Mouse (Mus musculus): ENCODE data around the gene Adgra3.

Adgra3 gene

GRCm38 (mm10) chr5:50058421-50059286, at the start of gene Adgra3:
Gene Adgra3 (minus strand): TSS chr5:50059006.
- peak; percentile 92 for DNase-seq (ENCODE audit: low spot score)

- DNase-seq (ENCODE audit: low spot score) = no peak
Observed at GRCm38 (mm10) chr5:50083441-50083840, 24.6 kb upstream of the Adgra3 start.

GRCm38 (mm10) chr5:50074245-50074644, 15.4 kb upstream of the Adgra3 start:
- DNase-seq (ENCODE audit: low spot score) = no peak

GRCm38 (mm10) chr5:50064236-50064635, 5.4 kb upstream of the Adgra3 start:
- no peak for DNase-seq (ENCODE audit: low spot score)

GRCm38 (mm10) chr5:50059586-50059985, 780 bp upstream of the Adgra3 start:
- no peak for DNase-seq (ENCODE audit: low spot score)

DNA sequence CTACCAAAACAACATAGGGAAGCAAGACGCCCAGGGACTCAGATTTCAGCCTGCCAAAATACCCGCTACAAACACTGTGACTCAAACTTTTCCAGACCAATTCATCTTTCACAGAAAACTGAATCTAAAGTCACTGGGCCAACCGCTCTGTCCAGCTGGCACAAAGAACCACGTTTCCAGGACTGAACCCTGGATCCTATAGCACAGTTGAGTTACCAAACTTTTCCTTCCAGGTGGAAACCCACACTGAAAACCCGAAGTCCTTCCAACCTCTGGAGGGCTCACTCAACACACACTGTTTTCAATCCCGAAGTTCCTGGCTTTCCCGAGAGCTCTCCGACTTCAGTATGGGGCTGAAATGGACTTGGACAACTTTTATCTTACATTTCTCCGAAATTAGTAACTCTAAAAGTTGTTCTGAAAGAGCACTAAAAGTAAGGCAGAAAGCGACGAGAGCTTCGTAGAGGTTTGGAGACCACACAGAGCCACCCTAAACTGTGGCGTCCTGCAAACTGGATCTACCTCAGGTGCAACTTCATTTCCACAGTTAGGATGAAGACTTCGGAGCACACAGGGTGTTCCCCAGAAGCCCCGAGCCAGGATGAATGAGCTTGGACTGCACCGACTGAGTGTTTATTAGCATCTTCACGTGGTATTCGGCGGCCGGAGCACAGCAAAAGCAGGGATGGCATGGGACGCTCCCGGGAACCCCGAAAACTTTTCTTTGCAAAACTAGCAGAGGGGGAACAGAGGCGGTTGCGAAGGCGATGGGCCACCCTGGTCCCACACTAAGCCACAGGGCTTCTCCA, 990 bp downstream of the Adgra3 start:
- DNase-seq (ENCODE audit: low spot score) = no peak

- no peak for DNase-seq (ENCODE audit: low spot score)
Observed at GRCm38 (mm10) chr5:50052456-50052855, 6.3 kb downstream of the Adgra3 start.

- no peak for DNase-seq (ENCODE audit: low spot score)
Observed at GRCm38 (mm10) chr5:50050668-50051425, 8.0 kb downstream of the Adgra3 start.

DNA sequence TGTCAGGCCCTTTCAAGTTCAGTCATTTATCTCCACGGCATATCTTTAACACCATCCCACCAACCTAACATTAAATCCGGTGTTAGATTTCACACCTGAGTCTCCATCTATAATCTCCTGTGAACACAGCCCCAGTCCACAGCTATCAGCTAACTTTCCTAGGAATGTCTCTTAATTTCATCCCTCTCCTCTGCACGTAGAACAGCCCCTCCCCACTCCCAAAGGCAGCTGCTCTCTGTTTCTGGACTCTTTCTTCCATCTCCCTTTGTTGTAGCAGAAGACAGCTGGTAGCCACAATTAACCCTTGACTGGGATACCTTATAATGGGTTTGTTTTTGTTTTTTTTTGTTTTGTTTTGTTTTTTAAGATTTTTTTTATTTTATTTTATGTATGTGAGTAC, 8.8 kb downstream of the Adgra3 start:
- DNase-seq (ENCODE audit: low spot score) = no peak

- DNase-seq (ENCODE audit: low spot score) = no peak
Observed at GRCm38 (mm10) chr5:50049506-50049905, 9.3 kb downstream of the Adgra3 start.

- peak; percentile 58 for DNase-seq (ENCODE audit: low spot score)
Observed at GRCm38 (mm10) chr5:50048960-50049359, 9.8 kb downstream of the Adgra3 start.

DNA sequence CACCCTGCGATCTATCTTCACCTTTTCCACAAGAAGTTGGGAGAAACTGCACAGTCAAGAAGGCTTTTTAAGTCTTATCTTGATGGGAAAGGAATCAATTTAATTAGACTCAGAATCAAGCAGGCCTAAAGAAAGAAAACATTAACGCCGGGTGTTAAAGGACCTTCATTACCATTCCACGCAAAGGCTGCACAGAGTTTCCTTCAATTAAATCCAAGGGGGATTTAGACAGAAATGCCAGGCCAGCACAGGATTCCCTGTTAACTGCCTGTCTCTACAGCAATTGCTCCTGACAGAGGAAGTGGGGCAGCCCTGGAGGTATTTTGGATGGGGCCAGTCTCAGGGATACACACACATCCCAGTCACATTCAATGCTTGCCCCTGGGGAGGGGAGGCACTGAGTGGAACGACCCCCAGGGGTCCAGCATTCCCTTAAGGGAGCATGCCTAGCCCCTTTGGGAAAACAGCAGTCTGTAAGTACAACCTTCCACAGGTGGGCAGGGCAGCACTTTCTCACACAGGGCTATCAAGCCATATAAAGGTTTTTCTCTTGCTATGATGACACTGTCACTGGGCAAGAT, 10.4 kb downstream of the Adgra3 start:
- DNase-seq (ENCODE audit: low spot score) = no peak

GRCm38 (mm10) chr5:50045180-50045579, 13.6 kb downstream of the Adgra3 start:
- no peak for DNase-seq (ENCODE audit: low spot score)

GRCm38 (mm10) chr5:50043677-50044076, 15.1 kb downstream of the Adgra3 start:
- DNase-seq (ENCODE audit: low spot score) = no peak

- no peak for DNase-seq (ENCODE audit: low spot score)
Observed at GRCm38 (mm10) chr5:50042274-50042943, 16.4 kb downstream of the Adgra3 start.

DNA sequence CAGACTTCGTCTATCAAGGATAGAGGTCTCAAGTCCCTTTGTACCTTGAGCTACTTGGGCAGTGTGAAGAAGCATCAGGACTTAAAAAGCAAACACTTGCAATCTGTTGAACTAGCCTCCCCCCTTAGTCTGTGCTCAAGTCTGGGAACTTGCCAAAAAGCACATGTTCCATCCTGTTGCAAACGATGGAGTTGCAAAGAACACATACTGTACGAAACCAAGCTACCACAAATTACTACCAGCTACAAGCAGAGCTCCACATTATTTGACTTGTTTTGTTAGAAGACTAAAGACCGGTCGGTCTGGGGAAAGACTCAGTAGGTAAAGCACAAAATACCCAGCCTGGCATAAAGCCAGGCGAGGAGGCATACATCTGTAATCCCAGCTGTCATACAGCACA, 19.3 kb downstream of the Adgra3 start:
- no peak for DNase-seq (ENCODE audit: low spot score)

DNA sequence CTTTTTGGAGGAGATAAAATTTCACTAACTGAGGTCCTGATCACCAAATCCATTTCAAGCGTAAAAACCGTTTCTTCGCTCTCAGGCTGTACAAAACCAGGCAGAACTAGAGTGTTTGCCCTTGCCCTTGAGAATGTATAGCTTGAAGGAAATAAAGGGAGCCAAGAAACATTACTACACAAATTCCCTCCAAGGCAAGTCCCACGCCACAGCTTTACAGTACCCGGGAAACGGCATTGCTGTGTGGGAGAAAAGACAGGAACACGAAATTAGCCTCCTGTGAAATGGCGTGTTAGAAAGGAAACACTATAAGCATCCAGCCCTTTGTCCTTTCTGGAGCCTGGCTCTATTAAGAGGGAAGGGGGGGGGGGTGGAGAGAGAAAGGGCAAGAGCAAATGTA, 21.1 kb downstream of the Adgra3 start:
- DNase-seq (ENCODE audit: low spot score) = no peak

- no peak for DNase-seq (ENCODE audit: low spot score)
Observed at GRCm38 (mm10) chr5:50034900-50035514, 23.8 kb downstream of the Adgra3 start.

DNA sequence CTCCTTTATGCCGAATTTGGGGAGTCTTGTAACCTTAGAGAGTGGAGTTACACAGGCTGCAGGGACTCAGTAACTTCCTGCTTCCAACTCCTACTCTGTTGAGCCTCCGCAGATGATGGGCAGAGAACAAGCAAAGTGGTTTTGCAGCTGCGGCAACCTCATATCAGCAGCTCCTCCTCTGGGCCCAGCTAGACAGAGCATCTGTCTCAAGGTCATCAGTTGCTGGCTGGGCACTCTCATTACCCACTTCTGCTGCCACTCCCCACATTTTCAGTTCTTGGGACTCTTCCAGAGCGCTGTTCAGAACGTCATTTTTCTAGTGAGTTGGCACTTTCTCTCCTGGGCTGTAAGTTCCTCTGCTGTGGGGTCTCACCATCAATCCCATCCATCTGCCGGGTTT, 24.6 kb downstream of the Adgra3 start:
- peak; percentile 50 for DNase-seq (ENCODE audit: low spot score)

DNA sequence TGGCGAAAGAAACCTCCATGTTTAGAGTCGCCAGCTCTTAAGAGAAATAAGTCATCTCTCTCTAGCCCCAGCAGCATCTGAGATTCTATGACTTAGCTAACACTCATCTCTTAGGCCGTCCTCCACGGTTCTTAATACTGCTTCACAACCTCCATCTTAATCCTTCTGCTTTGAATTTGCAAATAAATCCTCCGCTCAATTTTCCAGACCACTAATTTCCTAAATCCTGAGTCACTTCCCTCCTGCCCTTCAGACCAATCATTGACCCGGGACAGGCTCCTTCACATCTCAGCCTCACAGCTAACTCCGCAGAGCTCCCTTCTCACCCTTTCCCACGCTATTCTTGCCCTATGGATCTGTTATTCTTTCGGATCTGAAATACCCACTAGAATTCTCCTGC, 25.1 kb downstream of the Adgra3 start:
- DNase-seq (ENCODE audit: low spot score) = no peak

GRCm38 (mm10) chr5:50032332-50032731, 26.5 kb downstream of the Adgra3 start:
- no peak for DNase-seq (ENCODE audit: low spot score)
